In genomic region chr12:117270199-117270598, GRCm38 (mm10) we compare ENCODE assay signal across 24 mouse cellular contexts.
A peak's percentile ranks its signal among the peaks of the same experiment; 100 is the strongest.
DNase-seq lines count a peak whose midpoint lies in the region; ATAC-seq and TF ChIP-seq lines count a peak whose summit lies in the region.
"Had no signal": no experiment of that assay in that cellular context is flagged by ENCODE, and none has a peak within 500 bp of the region (broad histone marks: within the 10 kb centered on the region; RNA-seq: fewer than 3 reads in every experiment).

No protein-coding gene starts in this region.

- peaks cover 54% of the 10 kb centered on the region for H3K36me3 ChIP-seq in forebrain, embryonic 12.5 days (replicated peaks)
- H3K36me3 ChIP-seq in forebrain, postnatal 0 days (ENCODE audit: insufficient read depth), result peaks cover 23% of the 10 kb centered on the region
- peaks cover 22% of the 10 kb centered on the region for H3K36me3 ChIP-seq in hindbrain, embryonic 13.5 days
- H3K36me3 ChIP-seq in hindbrain, embryonic 16.5 days (ENCODE audit: control insufficient read depth, insufficient read depth, low read length), result peaks cover 2% of the 10 kb centered on the region; the same call in 1 of the 2 replicates
- peaks cover 26% of the 10 kb centered on the region for H3K36me3 ChIP-seq in midbrain, embryonic 11.5 days (ENCODE audit: control insufficient read depth, insufficient read depth, low read length)
- H3K36me3 ChIP-seq in midbrain, embryonic 16.5 days (ENCODE audit: control insufficient read depth, insufficient read depth, low read length), result peaks cover 7% of the 10 kb centered on the region; the same call in 1 of the 2 replicates
- no peaks in the 10 kb centered on the region for H3K36me3 ChIP-seq in intestine, embryonic 16.5 days (ENCODE audit: control insufficient read depth, insufficient read depth, low read length)
- H3K36me3 ChIP-seq: embryonic facial prominence, embryonic 15.5 days; G1E; liver, embryonic 12.5 days had no signal

- no peak overlapping the region for H3K4me3 ChIP-seq in forebrain, embryonic 12.5 days (replicated peaks)
- no peak overlapping the region for H3K4me3 ChIP-seq in forebrain, postnatal 0 days (ENCODE audit: low read depth, low read length)
- no peak overlapping the region for H3K4me3 ChIP-seq in hindbrain, embryonic 13.5 days
- H3K4me3 ChIP-seq in hindbrain, embryonic 16.5 days (ENCODE audit: low read length), result no peak overlapping the region
- H3K4me3 ChIP-seq in midbrain, embryonic 11.5 days (ENCODE audit: low read depth, low read length), result no peak overlapping the region
- no peak overlapping the region for H3K4me3 ChIP-seq in midbrain, embryonic 16.5 days (ENCODE audit: low read depth, low read length)
- H3K4me3 ChIP-seq in intestine, embryonic 16.5 days (ENCODE audit: low read length), result no peak overlapping the region
- H3K4me3 ChIP-seq: embryonic facial prominence, embryonic 15.5 days; liver, embryonic 12.5 days had no signal

- H3K9ac ChIP-seq in forebrain, embryonic 12.5 days, result no peak overlapping the region
- H3K9ac ChIP-seq in forebrain, postnatal 0 days, result no peak overlapping the region
- H3K9ac ChIP-seq in hindbrain, embryonic 13.5 days, result no peak overlapping the region
- no peak overlapping the region for H3K9ac ChIP-seq in hindbrain, embryonic 16.5 days (ENCODE audit: low read depth, low read length)
- no peak overlapping the region for H3K9ac ChIP-seq in midbrain, embryonic 11.5 days (ENCODE audit: low read length)
- no peak overlapping the region for H3K9ac ChIP-seq in midbrain, embryonic 16.5 days (ENCODE audit: low read depth, low read length)
- H3K9ac ChIP-seq in intestine, embryonic 16.5 days (ENCODE audit: low read depth, low read length), result no peak overlapping the region
- H3K9ac ChIP-seq: embryonic facial prominence, embryonic 15.5 days; liver, embryonic 12.5 days; liver, postnatal 0 days had no signal

- H3K9me3 ChIP-seq in forebrain, embryonic 12.5 days, result no peaks in the 10 kb centered on the region
- H3K9me3 ChIP-seq in forebrain, postnatal 0 days (ENCODE audit: low read length), result no peaks in the 10 kb centered on the region
- no peaks in the 10 kb centered on the region for H3K9me3 ChIP-seq in hindbrain, embryonic 13.5 days
- H3K9me3 ChIP-seq in hindbrain, embryonic 16.5 days (ENCODE audit: control insufficient read depth, low read length), result no peaks in the 10 kb centered on the region
- no peaks in the 10 kb centered on the region for H3K9me3 ChIP-seq in midbrain, embryonic 11.5 days (ENCODE audit: control insufficient read depth, low read length)
- no peaks in the 10 kb centered on the region for H3K9me3 ChIP-seq in midbrain, embryonic 16.5 days (replicated peaks; ENCODE audit: control insufficient read depth, low read length, poor library complexity, severe bottlenecking)
- no peaks in the 10 kb centered on the region for H3K9me3 ChIP-seq in intestine, embryonic 16.5 days (ENCODE audit: control insufficient read depth, low read length)
- H3K9me3 ChIP-seq: embryonic facial prominence, embryonic 15.5 days; liver, embryonic 12.5 days had no signal

- H3K4me2 ChIP-seq in forebrain, embryonic 12.5 days, result no peak overlapping the region
- H3K4me2 ChIP-seq in forebrain, postnatal 0 days (ENCODE audit: low read depth), result no peak overlapping the region
- H3K4me2 ChIP-seq in hindbrain, embryonic 13.5 days, result no peak overlapping the region
- no peak overlapping the region for H3K4me2 ChIP-seq in hindbrain, embryonic 16.5 days (ENCODE audit: low read length)
- no peak overlapping the region for H3K4me2 ChIP-seq in midbrain, embryonic 11.5 days
- no peak overlapping the region for H3K4me2 ChIP-seq in midbrain, embryonic 16.5 days (ENCODE audit: low read length)
- H3K4me2 ChIP-seq in intestine, embryonic 16.5 days (ENCODE audit: low read depth, low read length), result no peak overlapping the region
- H3K4me2 ChIP-seq: embryonic facial prominence, embryonic 15.5 days; liver, embryonic 12.5 days had no signal

- H3K27ac ChIP-seq in forebrain, embryonic 12.5 days, result peak overlapping the region; percentile 68
- H3K27ac ChIP-seq in forebrain, postnatal 0 days (ENCODE audit: low read depth, low read length), result no peak overlapping the region
- peak overlapping the region; percentile 66 for H3K27ac ChIP-seq in hindbrain, embryonic 13.5 days
- no peak overlapping the region for H3K27ac ChIP-seq in hindbrain, embryonic 16.5 days (ENCODE audit: low read depth, low read length)
- peak overlapping the region; percentile 61 for H3K27ac ChIP-seq in midbrain, embryonic 11.5 days (ENCODE audit: low read depth, low read length)
- H3K27ac ChIP-seq in midbrain, embryonic 16.5 days (ENCODE audit: low read length), result peak overlapping the region; percentile 67
- no peak overlapping the region for H3K27ac ChIP-seq in intestine, embryonic 16.5 days (ENCODE audit: low read length)
- H3K27ac ChIP-seq: embryonic facial prominence, embryonic 15.5 days; liver, embryonic 12.5 days; stomach, postnatal 0 days had no signal

- TF ChIP-seq CTCF in forebrain, postnatal 0 days (IDR thresholded peaks at IDR 0.05; ENCODE audit: low read depth), result no peak

- ATAC-seq in forebrain, embryonic 12.5 days (ENCODE audit: low FRiP score), result no peak
- no peak for ATAC-seq in forebrain, postnatal 0 days
- ATAC-seq in hindbrain, embryonic 13.5 days (ENCODE audit: low FRiP score), result no peak
- no peak for ATAC-seq in hindbrain, embryonic 16.5 days
- no peak for ATAC-seq in midbrain, embryonic 11.5 days (ENCODE audit: low FRiP score)
- no peak for ATAC-seq in midbrain, embryonic 16.5 days
- ATAC-seq in intestine, embryonic 16.5 days, result no peak
- ATAC-seq: liver, embryonic 12.5 days; liver, postnatal 0 days; Patski had no signal

- no peak for DNase-seq in forebrain, postnatal 0 days
- peak; percentile 80 for DNase-seq in midbrain, embryonic 11.5 days (ENCODE audit: low spot score, missing footprints)
- DNase-seq in layer of hippocampus, adult 8-10 months (ENCODE audit: low spot score in 2 of 2), result no peak
- DNase-seq: adrenal gland, postnatal 10 days; cerebellum, adult 11-12 months; cerebellum, postnatal 10 days; gastrocnemius, postnatal 10 days; kidney, adult 11 months; kidney, postnatal 14 days; liver, postnatal 0 days; lung, postnatal 4 days; right cerebral cortex, postnatal 4 days; thymus, adult 18-20 months; thymus, postnatal 25 days had no signal

- no peaks in the 10 kb centered on the region; the same call in 1 of the 2 replicates for H3K27me3 ChIP-seq in forebrain, embryonic 12.5 days
- no peaks in the 10 kb centered on the region for H3K27me3 ChIP-seq in forebrain, postnatal 0 days (ENCODE audit: insufficient read depth, low read length)
- H3K27me3 ChIP-seq in hindbrain, embryonic 13.5 days, result no peaks in the 10 kb centered on the region
- no peaks in the 10 kb centered on the region for H3K27me3 ChIP-seq in hindbrain, embryonic 16.5 days (replicated peaks; ENCODE audit: control insufficient read depth, insufficient read depth, low read length)
- no peaks in the 10 kb centered on the region for H3K27me3 ChIP-seq in midbrain, embryonic 11.5 days (ENCODE audit: control insufficient read depth, insufficient read depth, low read length)
- H3K27me3 ChIP-seq in midbrain, embryonic 16.5 days (ENCODE audit: control insufficient read depth, insufficient read depth, low read depth, low read length), result no peaks in the 10 kb centered on the region
- H3K27me3 ChIP-seq in intestine, embryonic 16.5 days (replicated peaks; ENCODE audit: control insufficient read depth, insufficient read depth, low read length), result no peaks in the 10 kb centered on the region
- H3K27me3 ChIP-seq: embryonic facial prominence, embryonic 15.5 days; Patski had no signal

- WGBS in forebrain, embryonic 12.5 days, result 81% methylated on average over 4 of the region's 4 CpGs
- WGBS in forebrain, postnatal 0 days, result 84% methylated on average over 4 of the region's 4 CpGs
- 90% methylated on average over 4 of the region's 4 CpGs for WGBS in hindbrain, embryonic 13.5 days
- 84% methylated on average over 4 of the region's 4 CpGs for WGBS in hindbrain, embryonic 16.5 days
- 83% methylated on average over 4 of the region's 4 CpGs for WGBS in midbrain, embryonic 11.5 days
- 85% methylated on average over 4 of the region's 4 CpGs for WGBS in midbrain, embryonic 16.5 days
- WGBS in intestine, embryonic 16.5 days, result 80% methylated on average over 4 of the region's 4 CpGs

- peaks cover 65% of the 10 kb centered on the region for H3K4me1 ChIP-seq in forebrain, embryonic 12.5 days
- peaks cover 10% of the 10 kb centered on the region for H3K4me1 ChIP-seq in forebrain, postnatal 0 days (ENCODE audit: insufficient read depth)
- peaks cover 61% of the 10 kb centered on the region for H3K4me1 ChIP-seq in hindbrain, embryonic 13.5 days (replicated peaks)
- H3K4me1 ChIP-seq in hindbrain, embryonic 16.5 days (ENCODE audit: control insufficient read depth, insufficient read depth, low read depth, low read length), result peaks cover 15% of the 10 kb centered on the region; the same call in 1 of the 2 replicates
- peaks cover 41% of the 10 kb centered on the region for H3K4me1 ChIP-seq in midbrain, embryonic 11.5 days (ENCODE audit: control insufficient read depth, insufficient read depth, low read length)
- peaks cover 46% of the 10 kb centered on the region for H3K4me1 ChIP-seq in midbrain, embryonic 16.5 days (ENCODE audit: control insufficient read depth, insufficient read depth, low read length)
- no peaks in the 10 kb centered on the region for H3K4me1 ChIP-seq in intestine, embryonic 16.5 days (ENCODE audit: control insufficient read depth, insufficient read depth, low read length)
- H3K4me1 ChIP-seq: embryonic facial prominence, embryonic 15.5 days had no signal

Comparison
In these comparisons a context has a peak if more than half of its experiments do, and no peak if none do; other contexts are left out.
1. H3K27ac ChIP-seq: peak in forebrain, embryonic 12.5 days (single experiment), hindbrain, embryonic 13.5 days (single experiment), midbrain, embryonic 11.5 days (single experiment) and midbrain, embryonic 16.5 days (single experiment); none in forebrain, postnatal 0 days (single experiment), hindbrain, embryonic 16.5 days (single experiment) and intestine, embryonic 16.5 days (single experiment).